Mouse (Mus musculus): ENCODE measurements around the gene Sema3d.

Sema3d gene

GRCm38 (mm10) chr5:12499037-12499436, 115.9 kb downstream of the Sema3d start:
- DNase-seq (ENCODE audit: low read depth): no peak

GRCm38 (mm10) chr5:12499791-12500504, 116.8 kb downstream of the Sema3d start:
- DNase-seq (ENCODE audit: low read depth): no peak

- no peak for DNase-seq (ENCODE audit: low read depth)
Observed at GRCm38 (mm10) chr5:12512471-12512870, 129.3 kb downstream of the Sema3d start.

- DNase-seq (ENCODE audit: low read depth): no peak
Observed at GRCm38 (mm10) chr5:12515283-12515682, 132.1 kb downstream of the Sema3d start.

- DNase-seq (ENCODE audit: low read depth): no peak
Observed at GRCm38 (mm10) chr5:12525235-12525767, 142.1 kb downstream of the Sema3d start.

GRCm38 (mm10) chr5:12528596-12528995, 145.4 kb downstream of the Sema3d start:
- no peak for DNase-seq (ENCODE audit: low read depth)

- DNase-seq (ENCODE audit: low read depth): no peak
Observed at GRCm38 (mm10) chr5:12529771-12530170, 146.6 kb downstream of the Sema3d start.

GRCm38 (mm10) chr5:12541268-12541667, 158.1 kb downstream of the Sema3d start:
- peak; percentile 26 for DNase-seq (ENCODE audit: low read depth)

- no peak for DNase-seq (ENCODE audit: low read depth)
Observed at GRCm38 (mm10) chr5:12549046-12549669, 166.0 kb downstream of the Sema3d start.

GRCm38 (mm10) chr5:12555401-12555800, 172.2 kb downstream of the Sema3d start:
- no peak for DNase-seq (ENCODE audit: low read depth)

GRCm38 (mm10) chr5:12557889-12558288, 174.7 kb downstream of the Sema3d start:
- DNase-seq (ENCODE audit: low read depth): no peak

GRCm38 (mm10) chr5:12561740-12562139, 178.6 kb downstream of the Sema3d start:
- DNase-seq (ENCODE audit: low read depth): no peak

- peak; percentile 35 for DNase-seq (ENCODE audit: low read depth)
Observed at GRCm38 (mm10) chr5:12562204-12562603, 179.0 kb downstream of the Sema3d start.

GRCm38 (mm10) chr5:12563132-12563531, 179.9 kb downstream of the Sema3d start:
- no peak for DNase-seq (ENCODE audit: low read depth)

- DNase-seq (ENCODE audit: low read depth): no peak
Observed at GRCm38 (mm10) chr5:12564602-12565220, 181.5 kb downstream of the Sema3d start.

- DNase-seq (ENCODE audit: low read depth): no peak
Observed at GRCm38 (mm10) chr5:12566568-12566967, 183.4 kb downstream of the Sema3d start.

GRCm38 (mm10) chr5:12574551-12574950, 191.4 kb downstream of the Sema3d start:
- no peak for DNase-seq (ENCODE audit: low read depth)

GRCm38 (mm10) chr5:12575262-12575661, 192.1 kb downstream of the Sema3d start:
- no peak for DNase-seq (ENCODE audit: low read depth)

GRCm38 (mm10) chr5:12579752-12580151, 196.6 kb downstream of the Sema3d start:
- no peak for DNase-seq (ENCODE audit: low read depth)

- no peak for DNase-seq (ENCODE audit: low read depth)
Observed at GRCm38 (mm10) chr5:12582540-12582939, 199.4 kb downstream of the Sema3d start.

- DNase-seq (ENCODE audit: low read depth): no peak
Observed at GRCm38 (mm10) chr5:12583293-12583834, 200.2 kb downstream of the Sema3d start.

- no peak for DNase-seq (ENCODE audit: low read depth)
Observed at GRCm38 (mm10) chr5:12584886-12585285, 201.7 kb downstream of the Sema3d start.

Measured in fibroblast of lung, adult 2 months (primary cell).